Mouse (Mus musculus) lung, adult 2 months (tissue): ENCODE measurements around the gene Ero1lb.

ENCODE experiments used
- CTCF ChIP-seq: fragments of 200-500 bp; IDR thresholded peaks from 2 replicates; pipeline ENCODE4 v1.5.1; 2011; ENCODE audit warnings: mild to moderate bottlenecking, low read length, control low read depth; ENCODE audit not compliant: insufficient read depth
- POLR2A ChIP-seq: fragments of 200-500 bp; IDR thresholded peaks from 2 replicates; pipeline ENCODE4 v1.6.1; 2011; ENCODE audit warnings: low read depth, mild to moderate bottlenecking, control low read depth, low read length, borderline replicate concordance; ENCODE audit errors: extremely low read depth

GRCm38 (mm10) chr13:12540119-12540518, 25.6 kb upstream of the Ero1lb start:
- no peak for TF ChIP-seq POLR2A
- no peak for TF ChIP-seq CTCF
